Mouse (Mus musculus): ENCODE measurements at regions not wholly inside any gene's neighbourhood (a gene's known extent, or its start where the extent isn't known, plus 50 kb on each side); places are given as distances from the start of the nearest gene placed in this dataset.
"Not testable (repeated sequence)": the region's sequence is repeated elsewhere in the genome, so short reads cannot be mapped to it uniquely, and the experiment has no call there.

DNA sequence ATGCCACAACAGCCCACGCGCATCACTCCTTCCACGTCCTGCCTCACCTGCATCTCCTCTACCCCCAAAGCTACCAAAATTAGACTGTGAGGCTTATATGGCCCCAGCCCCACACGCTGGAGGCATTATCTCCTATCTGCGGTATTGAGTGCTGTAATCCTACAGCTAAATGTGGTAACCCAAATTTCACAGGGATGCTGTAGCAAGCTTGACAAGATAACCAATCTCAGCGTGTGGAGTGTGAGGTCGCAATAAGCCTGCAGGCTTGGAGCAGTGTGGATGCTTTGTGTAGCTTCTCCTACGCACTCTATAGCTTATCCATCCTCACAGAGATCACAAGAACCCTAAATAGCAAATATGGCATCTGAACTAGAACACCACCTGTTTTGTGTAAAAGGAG lies 251.2 kb upstream of the Kcnh8 start:
- no peak for DNase-seq (ENCODE audit: low spot score in 2 of 2)

DNA sequence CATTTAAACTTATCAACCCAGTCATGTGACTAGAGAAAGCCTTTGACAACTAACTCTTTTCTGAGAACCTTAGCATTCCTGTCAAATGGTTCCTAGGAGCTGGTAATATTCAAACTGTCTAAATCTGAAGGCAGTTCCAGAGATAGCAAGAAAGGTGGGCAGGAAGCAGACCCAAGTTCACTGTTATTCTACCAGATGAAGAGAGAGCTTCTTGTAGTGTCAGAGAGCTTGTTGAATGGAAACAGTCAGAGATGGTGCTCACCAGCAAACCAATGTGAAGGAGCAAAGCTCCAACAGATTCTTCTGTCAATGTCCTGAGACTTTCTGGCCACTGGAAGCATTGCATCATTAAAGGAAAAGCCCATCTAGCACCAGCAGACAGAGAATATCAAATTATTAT lies 251.8 kb upstream of the Kcnh8 start:
- no peak for DNase-seq (ENCODE audit: low spot score in 2 of 2)

- no peak for DNase-seq (ENCODE audit: low spot score in 2 of 2)
Measured at GRCm38 (mm10) chr17:52349872-52350271, 252.6 kb upstream of the Kcnh8 start.

- DNase-seq (ENCODE audit: low spot score in 2 of 2) = no peak
Measured at GRCm38 (mm10) chr17:52348481-52349083, 253.9 kb upstream of the Kcnh8 start.

- no peak for DNase-seq (ENCODE audit: low spot score in 2 of 2)
Measured at GRCm38 (mm10) chr17:52320586-52320985, 281.9 kb upstream of the Kcnh8 start.

- no peak for DNase-seq (ENCODE audit: low spot score in 2 of 2)
Measured at GRCm38 (mm10) chr17:52316976-52317375, 285.5 kb upstream of the Kcnh8 start.

DNA sequence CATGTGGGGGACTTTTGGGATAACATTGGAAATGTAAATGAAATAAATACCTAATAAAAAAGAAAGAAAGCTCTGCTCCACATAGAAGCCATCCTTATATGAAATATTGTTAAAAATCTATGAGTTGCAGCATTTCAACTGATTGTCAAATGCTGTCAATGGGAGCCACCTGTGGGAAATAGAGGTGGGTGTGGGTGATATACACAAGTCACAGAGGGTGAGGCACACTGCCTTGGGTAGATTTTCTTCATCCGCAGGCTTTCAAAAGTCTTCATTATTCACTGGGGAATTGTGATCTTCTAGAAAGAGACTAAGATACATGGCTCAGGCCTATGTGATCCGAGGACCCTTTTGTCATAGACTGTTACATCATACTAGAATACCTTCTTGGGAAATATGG lies 286.6 kb upstream of the Kcnh8 start:
- DNase-seq (ENCODE audit: low spot score in 2 of 2) = no peak

GRCm38 (mm10) chr17:52315456-52315855 lies 287.1 kb upstream of the Kcnh8 start:
- DNase-seq (ENCODE audit: low spot score in 2 of 2) = not testable (repeated sequence)

- DNase-seq (ENCODE audit: low spot score in 2 of 2) = no peak
Measured at GRCm38 (mm10) chr17:52312043-52312442, 290.5 kb upstream of the Kcnh8 start.

GRCm38 (mm10) chr17:52308789-52309188 lies 293.7 kb upstream of the Kcnh8 start:
- DNase-seq (ENCODE audit: low spot score in 2 of 2) = no peak

GRCm38 (mm10) chr17:52304133-52304532 lies 298.4 kb upstream of the Kcnh8 start:
- no peak for DNase-seq (ENCODE audit: low spot score in 2 of 2)

- no peak for DNase-seq (ENCODE audit: low spot score in 2 of 2)
Measured at GRCm38 (mm10) chr17:52303320-52303719, 299.2 kb upstream of the Kcnh8 start.

DNA sequence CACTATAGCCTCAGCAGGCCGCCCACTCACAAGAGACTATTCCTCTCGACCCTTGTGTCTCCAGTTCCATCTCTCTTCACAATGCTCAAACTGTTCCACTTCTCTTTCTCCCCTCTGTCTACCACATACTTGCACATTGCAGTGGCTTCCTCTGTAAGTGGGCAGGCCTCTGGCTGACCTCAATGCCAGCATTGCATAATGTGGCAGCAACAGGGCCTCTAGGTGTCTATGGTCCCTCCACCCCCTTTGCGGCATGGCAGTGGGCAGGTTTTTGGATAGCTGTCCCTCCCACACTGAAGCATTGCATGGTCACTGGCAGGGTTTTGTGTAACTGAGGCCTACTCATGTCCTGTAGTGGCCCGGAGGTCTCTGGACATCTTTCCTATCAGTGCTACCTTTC lies 302.7 kb upstream of the Kcnh8 start:
- no peak for DNase-seq (ENCODE audit: low spot score in 2 of 2)

DNA sequence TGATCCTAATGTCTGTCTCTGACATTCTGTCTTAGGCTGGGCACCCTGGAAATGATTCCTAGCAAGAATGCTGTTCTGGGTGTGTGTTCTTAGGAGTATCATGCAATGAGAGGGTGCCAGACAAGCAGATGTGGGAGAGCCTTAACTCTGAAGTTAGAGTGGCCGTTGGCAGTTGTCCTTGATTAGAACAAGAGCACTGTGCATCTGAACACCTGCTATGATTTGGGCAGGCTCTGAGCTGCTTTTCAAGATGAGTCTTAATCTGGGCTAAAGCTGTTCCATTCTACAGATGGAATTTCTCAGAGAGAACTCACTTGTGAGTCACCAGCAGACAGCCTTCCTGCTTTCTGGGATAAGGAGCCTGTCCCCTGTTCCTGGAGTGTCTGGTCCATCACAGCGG lies 317.1 kb upstream of the Kcnh8 start:
- no peak for DNase-seq (ENCODE audit: low spot score in 2 of 2)

GRCm38 (mm10) chr17:52282264-52282663 lies 320.2 kb upstream of the Kcnh8 start:
- no peak for DNase-seq (ENCODE audit: low spot score in 2 of 2)

GRCm38 (mm10) chr17:52278523-52278922 lies 324.0 kb upstream of the Kcnh8 start:
- no peak for DNase-seq (ENCODE audit: low spot score in 2 of 2)

- no peak for DNase-seq (ENCODE audit: low spot score in 2 of 2)
Measured at GRCm38 (mm10) chr17:52268792-52269191, 333.7 kb upstream of the Kcnh8 start.

DNA sequence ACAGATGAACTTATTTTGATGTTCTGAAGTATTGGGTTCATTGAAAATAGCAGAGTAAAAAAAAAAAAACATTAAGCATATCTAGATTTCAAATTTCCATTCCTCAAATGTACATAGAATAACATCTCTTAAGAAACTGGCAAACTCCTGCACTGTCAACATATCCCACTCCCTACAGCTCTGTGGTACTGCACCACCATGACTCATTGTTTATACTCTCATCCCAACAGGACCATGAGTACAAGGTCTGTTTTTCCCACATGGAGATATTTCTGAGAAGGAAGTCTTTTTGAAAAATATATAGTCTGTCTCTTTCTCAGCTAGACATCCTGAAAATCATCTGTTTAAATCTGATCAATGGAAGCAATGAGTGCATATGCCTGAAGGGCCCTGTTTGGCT lies 351.2 kb upstream of the Kcnh8 start:
- DNase-seq (ENCODE audit: low spot score in 2 of 2) = no peak

- DNase-seq (ENCODE audit: low spot score in 2 of 2) = no peak
Measured at GRCm38 (mm10) chr17:52225584-52225983, 376.9 kb upstream of the Kcnh8 start.

- DNase-seq (ENCODE audit: low spot score in 2 of 2) = no peak
Measured at GRCm38 (mm10) chr17:52220422-52220821, 382.1 kb upstream of the Kcnh8 start.

DNA sequence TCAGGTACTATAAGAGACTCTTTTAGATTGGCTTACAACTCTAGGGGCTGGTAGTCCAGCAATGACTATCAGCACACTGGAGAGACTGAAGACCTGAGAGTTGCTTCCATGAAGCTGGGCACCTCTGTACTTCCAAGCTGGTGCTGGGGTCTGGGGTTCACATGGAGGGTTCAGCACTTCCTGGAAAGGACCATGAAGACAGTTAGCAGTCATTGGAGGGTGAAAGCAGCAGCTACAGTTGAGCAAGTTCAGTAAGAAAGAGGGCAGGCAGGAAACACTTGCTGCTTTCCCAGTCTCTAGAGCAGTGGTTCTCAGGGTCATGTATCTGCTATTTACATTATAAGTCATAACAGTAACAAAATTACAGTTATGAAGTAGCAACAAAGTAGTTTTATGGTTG lies 384.3 kb upstream of the Satb1 start:
- DNase-seq (ENCODE audit: low spot score in 2 of 2) = no peak

DNA sequence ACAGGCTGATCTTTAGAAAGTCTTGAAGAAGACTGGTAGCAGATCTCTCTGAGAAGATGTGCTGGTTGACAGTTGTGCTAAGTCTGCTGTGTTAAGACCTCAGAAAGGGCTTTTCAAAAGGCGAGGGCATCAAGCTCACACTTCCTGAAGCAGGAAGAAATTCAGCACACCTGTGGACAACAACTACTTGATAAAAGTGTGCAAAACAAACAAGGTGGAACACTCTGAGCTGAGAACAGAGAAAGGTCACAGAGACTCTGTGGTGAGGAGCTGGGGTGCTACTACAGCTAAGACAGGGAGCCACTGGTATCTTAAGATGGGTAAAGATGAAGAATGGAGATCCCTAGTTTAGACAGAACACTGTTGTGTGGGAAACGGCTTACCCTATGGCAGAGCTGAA lies 379.9 kb upstream of the Satb1 start:
- DNase-seq (ENCODE audit: low spot score in 2 of 2) = no peak

GRCm38 (mm10) chr17:52210483-52210882 lies 377.4 kb upstream of the Satb1 start:
- DNase-seq (ENCODE audit: low spot score in 2 of 2) = no peak

GRCm38 (mm10) chr17:52197731-52198130 lies 364.6 kb upstream of the Satb1 start:
- DNase-seq (ENCODE audit: low spot score in 2 of 2) = peak in 1 of 2 experiments; percentile 5

All from cerebellum, postnatal 4 days (tissue).